Mouse (Mus musculus): ENCODE data around the gene Hacd3. TPM values are rescaled to one million over a fixed set of nuclear protein-coding genes. Genes with fewer than 3 reads are reported as not detected.

Gene Hacd3
- total RNA-seq, 2 experiments from 2014 or later = 21.0 to 23.2 TPM

GRCm38 (mm10) chr9:64951161-64951657 is 70.3 kb downstream of the Hacd3 start, which contains the start of gene Slc24a1:
Gene Slc24a1, minus strand, starts transcription at chr9:64951607.
- DNase-seq = no peak

GRCm38 (mm10) chr9:64947483-64948095 is 73.9 kb downstream of the Hacd3 start:
- DNase-seq = no peak

GRCm38 (mm10) chr9:64943997-64944396 is 77.5 kb downstream of the Hacd3 start:
- DNase-seq = no peak

GRCm38 (mm10) chr9:64941650-64942049 is 79.8 kb downstream of the Hacd3 start:
- no peak for DNase-seq

- no peak for DNase-seq
These were observed 80.7 kb downstream of the Hacd3 start for GRCm38 (mm10) chr9:64940731-64941346.

GRCm38 (mm10) chr9:64939790-64940189 is 81.7 kb downstream of the Hacd3 start:
- DNase-seq = no peak

- DNase-seq = no peak
These were observed 82.2 kb downstream of the Hacd3 start for GRCm38 (mm10) chr9:64939281-64939680.

- no peak for DNase-seq
These were observed 83.0 kb downstream of the Hacd3 start for GRCm38 (mm10) chr9:64938535-64938934.

- DNase-seq = no peak
These were observed 84.0 kb downstream of the Hacd3 start for GRCm38 (mm10) chr9:64937491-64937890.

Small RNA genes lying within 50 kb of the gene (microRNA-seq; reads per million reads assigned to microRNA genes)
- 0 reads per million in 2 experiments for gene Gm25640

Other genes starting within 250 kb of the Hacd3 start
- 10 to 100 TPM; 13.8 to 16.9 TPM for gene Dennd4a, start 210.4 kb downstream of the Hacd3 start, total RNA-seq (2021)
- gene Slc24a1, start 70.1 kb downstream of the Hacd3 start, total RNA-seq (2021) = under 1 TPM; 0.21 to 0.29 TPM
- 10 to 100 TPM; 28.0 to 28.2 TPM for gene Ints14, start 60.8 kb downstream of the Hacd3 start, total RNA-seq (2021)
- gene Dpp8, start 10.7 kb upstream of the Hacd3 start, total RNA-seq (2021) = 10 to 100 TPM; 65.2 to 71.0 TPM
- 10 to 100 TPM; 13.9 to 16.5 TPM for gene Igdcc4, start 79.8 kb upstream of the Hacd3 start, total RNA-seq (2021)
- under 1 TPM; 0.43 to 0.52 TPM for gene Igdcc3, start 119.5 kb upstream of the Hacd3 start, total RNA-seq (2021)
- gene Parp16, start 173.7 kb upstream of the Hacd3 start, total RNA-seq (2021) = 1 to 10 TPM; 3.7 to 3.8 TPM
- 1 to 10 TPM; 1.4 to 1.5 TPM for gene Cilp, start 243.5 kb upstream of the Hacd3 start, total RNA-seq (2021)

All from heart, postnatal 4 days (tissue).